Mouse (Mus musculus) lung, embryonic 14.5 days (tissue): Measurements from ENCODE around the gene Krt86. TPM values are rescaled to one million over a fixed set of nuclear protein-coding genes. Genes with fewer than 3 reads are reported as not detected.

Experiments used
- ATAC-seq: fragments of 200-750 bp; cut with Nextera tagmentation; 2 replicates; pipeline ENCODE4 v1.8.0; 2017; ENCODE audit warnings: mild to moderate bottlenecking, moderate TSS enrichment, moderate library complexity; ENCODE audit not compliant: insufficient read depth
- DNase-seq: peaks from one replicate; pipeline ENCODE4 v3.0.0-alpha.2; 2015
- H3K27ac ChIP-seq: fragments of 300-500 bp; sonication (generic); 2 replicates; pipeline ENCODE4 v1.5.1; 2014; ENCODE audit warnings: low read depth, mild to moderate bottlenecking, moderate library complexity
- H3K27me3 ChIP-seq: fragments of 300-500 bp; sonication (generic); 2 replicates; pipeline ENCODE4 v1.6.1; 2014; ENCODE audit warnings: low read length, control low read depth; ENCODE audit not compliant: insufficient read depth
- H3K36me3 ChIP-seq: fragments of 300-500 bp; sonication (generic); 2 replicates; pipeline ENCODE4 v1.6.1; 2014; ENCODE audit warnings: control low read depth; ENCODE audit not compliant: insufficient read depth
- H3K4me1 ChIP-seq: fragments of 300-500 bp; sonication (generic); 2 replicates; pipeline ENCODE4 v1.6.1; 2014; ENCODE audit warnings: antibody characterized with exemption, control low read depth; ENCODE audit not compliant: insufficient read depth
- H3K4me2 ChIP-seq: fragments of 300-500 bp; sonication (generic); 2 replicates; pipeline ENCODE4 v1.6.1; 2014; ENCODE audit warnings: mild to moderate bottlenecking
- H3K4me3 ChIP-seq: fragments of 300-500 bp; sonication (generic); 2 replicates; pipeline ENCODE4 v1.5.1; 2014; ENCODE audit warnings: low read depth, low read length
- H3K9ac ChIP-seq: fragments of 300-500 bp; sonication (generic); 2 replicates; pipeline ENCODE4 v1.6.1; 2014
- H3K9me3 ChIP-seq: fragments of 300-500 bp; sonication (generic); 2 replicates; pipeline ENCODE4 v1.6.1; 2016; ENCODE audit warnings: low read depth, low read length, control low read depth
- CTCF ChIP-seq: IDR thresholded peaks from 2 replicates; pipeline ENCODE4 v1.5.1; 2016; ENCODE audit warnings: antibody characterized with exemption, low read depth
- WGBS: fragments of 180-500 bp; shearing (Covaris S2); extraction: QIAGEN DNeasy Blood & Tissue Kit; methylation state at CpG from one replicate; pipeline ENCODE4 v1.1.7; 2014; 5-methylcytosine and 5-hydroxymethylcytosine counted together
- polyA plus RNA-seq: library from polyadenylated mRNA; unstranded; fragments of >200 nt; fragmentation: Nextera tagmentation; extraction: Ambion mirVana; gene quantifications from 2 replicates; pipeline ENCODE4 v1.2.1, GENCODE M21; 2014

Gene Krt86
- polyA plus RNA-seq, 1 experiment from 2014 or later, result not detected

GRCm38 (mm10) chr15:101491431-101491830 is 18.2 kb downstream of the Krt86 start, which contains the start of gene Krt83:
Krt83 (minus strand) TSS chr15:101491512.
- Histone ChIP-seq H3K36me3 (no peaks in the 10 kb centered on the region), H3K9ac (no peak within 1 kb of the TSS), H3K4me3 (no peak within 1 kb of the TSS), H3K4me1 (no peaks in the 10 kb centered on the region), H3K27me3 (no peaks in the 10 kb centered on the region), H3K4me2 (no peak within 1 kb of the TSS), H3K9me3 (no peaks in the 10 kb centered on the region), H3K27ac (no peak within 1 kb of the TSS)
- TF ChIP-seq CTCF, result no peak
- ATAC-seq (no peak), DNase-seq (peak; percentile 11)
- 70% methylated on average over 6 of the region's 6 CpGs for WGBS

- Histone ChIP-seq H3K4me1 (no peaks in the 10 kb centered on the region), H3K4me3 (no peak overlapping the region), H3K9ac (no peak overlapping the region), H3K36me3 (no peaks in the 10 kb centered on the region), H3K27me3 (no peaks in the 10 kb centered on the region), H3K4me2 (no peak overlapping the region), H3K9me3 (no peaks in the 10 kb centered on the region), H3K27ac (no peak overlapping the region)
- ATAC-seq (no peak), DNase-seq (no peak)
- TF ChIP-seq CTCF, result no peak
- 32% methylated on average over 8 of the region's 8 CpGs for WGBS
Observed at GRCm38 (mm10) chr15:101492718-101493117, 19.4 kb downstream of the Krt86 start.

GRCm38 (mm10) chr15:101493713-101494112 is 20.4 kb downstream of the Krt86 start:
- H3K27me3 ChIP-seq, result no peaks in the 10 kb centered on the region
- H3K4me3 ChIP-seq, result no peak overlapping the region
- H3K4me1 ChIP-seq, result no peaks in the 10 kb centered on the region
- H3K36me3 ChIP-seq, result no peaks in the 10 kb centered on the region
- ATAC-seq, result no peak
- no peak for DNase-seq
- no peak overlapping the region for H3K27ac ChIP-seq
- H3K4me2 ChIP-seq, result no peak overlapping the region
- WGBS, result 95% methylated on average over 6 of the region's 6 CpGs
- H3K9me3 ChIP-seq, result no peaks in the 10 kb centered on the region
- H3K9ac ChIP-seq, result no peak overlapping the region
- TF ChIP-seq CTCF, result no peak

- Histone ChIP-seq H3K4me3 (no peak overlapping the region), H3K4me1 (no peaks in the 10 kb centered on the region), H3K27me3 (no peaks in the 10 kb centered on the region), H3K27ac (no peak overlapping the region), H3K9ac (no peak overlapping the region), H3K4me2 (no peak overlapping the region), H3K36me3 (no peaks in the 10 kb centered on the region), H3K9me3 (no peaks in the 10 kb centered on the region)
- ATAC-seq (no peak), DNase-seq (no peak)
- no peak for TF ChIP-seq CTCF
- WGBS, result 77% methylated on average over 1 of the region's 1 CpGs
Observed at GRCm38 (mm10) chr15:101494203-101494602, 20.9 kb downstream of the Krt86 start.

- Histone ChIP-seq H3K27ac (no peak overlapping the region), H3K27me3 (no peaks in the 10 kb centered on the region), H3K9me3 (no peaks in the 10 kb centered on the region), H3K4me1 (no peaks in the 10 kb centered on the region), H3K4me3 (no peak overlapping the region), H3K4me2 (no peak overlapping the region), H3K9ac (no peak overlapping the region), H3K36me3 (no peaks in the 10 kb centered on the region)
- DNase-seq (no peak), ATAC-seq (no peak)
- WGBS, result 78% methylated on average over 8 of the region's 8 CpGs
- TF ChIP-seq CTCF, result no peak
Observed at GRCm38 (mm10) chr15:101495266-101495665, 22.0 kb downstream of the Krt86 start.

- TF ChIP-seq CTCF, result peak; percentile 59
- Histone ChIP-seq H3K9ac (no peak overlapping the region), H3K4me1 (no peaks in the 10 kb centered on the region), H3K9me3 (no peaks in the 10 kb centered on the region), H3K4me3 (no peak overlapping the region), H3K4me2 (no peak overlapping the region), H3K36me3 (no peaks in the 10 kb centered on the region), H3K27me3 (no peaks in the 10 kb centered on the region), H3K27ac (no peak overlapping the region)
- DNase-seq, result peak; percentile 33
- no peak for ATAC-seq
- 69% methylated on average over 2 of the region's 2 CpGs for WGBS
Observed at GRCm38 (mm10) chr15:101497181-101497580, 23.9 kb downstream of the Krt86 start.

GRCm38 (mm10) chr15:101506896-101507758 is 33.8 kb downstream of the Krt86 start:
- no peak for TF ChIP-seq CTCF
- ATAC-seq, result no peak
- no peaks in the 10 kb centered on the region for H3K4me1 ChIP-seq
- no peaks in the 10 kb centered on the region for H3K36me3 ChIP-seq
- H3K9ac ChIP-seq, result no peak overlapping the region
- no peak overlapping the region for H3K4me3 ChIP-seq
- WGBS, result 44% methylated on average over 14 of the region's 14 CpGs
- H3K27me3 ChIP-seq, result no peaks in the 10 kb centered on the region
- H3K4me2 ChIP-seq, result no peak overlapping the region
- no peak for DNase-seq
- H3K9me3 ChIP-seq, result no peaks in the 10 kb centered on the region
- no peak overlapping the region for H3K27ac ChIP-seq
